Mouse (Mus musculus) ES-E14 (cell line): Measurements from ENCODE around the gene Kirrel3. TPM values are rescaled to one million over a fixed set of nuclear protein-coding genes. Genes with fewer than 3 reads are reported as not detected.

Experiments used
- DNase-seq: peaks from one replicate; pipeline ENCODE4 v3.0.0-alpha.2; 2013; ENCODE audit warnings: low read depth, low spot score
- H3K27ac ChIP-seq: 2 replicates; pipeline ENCODE4 v1.5.1; 2012; ENCODE audit warnings: low read depth, mild to moderate bottlenecking, low read length, moderate library complexity, mixed read lengths; ENCODE audit not compliant: poor library complexity, insufficient read depth, severe bottlenecking
- H3K36me3 ChIP-seq: 2 replicates; pipeline ENCODE4 v1.6.1; 2012; ENCODE audit warnings: mild to moderate bottlenecking, low read length, moderate library complexity, mixed read lengths; ENCODE audit not compliant: control insufficient read depth, poor library complexity, insufficient read depth, severe bottlenecking
- H3K4me1 ChIP-seq, 2 experiments: fragments of 150-350 bp in 1 of 2; sonication (generic) in 1 of 2; 2 replicates each; pipeline ENCODE4 v1.6.1; 2012; ENCODE audit warnings: low read length in 2 of 2, mild to moderate bottlenecking in 1 of 2, mixed read lengths in 1 of 2; ENCODE audit not compliant: control insufficient read depth in 2 of 2, insufficient read depth in 2 of 2, poor library complexity in 1 of 2
- H3K4me3 ChIP-seq, 2 experiments: fragments of 150-350 bp in 1 of 2; sonication (generic) in 1 of 2; 2 replicates each; pipeline ENCODE4 v1.5.1; 2012; ENCODE audit warnings: low read length in 2 of 2, low read depth in 1 of 2, mild to moderate bottlenecking in 1 of 2, mixed read lengths in 1 of 2; ENCODE audit not compliant: insufficient read depth in 1 of 2, poor library complexity in 1 of 2, severe bottlenecking in 1 of 2
- H3K9ac ChIP-seq: 2 replicates; pipeline ENCODE4 v1.6.1; 2012; ENCODE audit warnings: low read depth, mild to moderate bottlenecking, low read length, mixed read lengths; ENCODE audit not compliant: poor library complexity, insufficient read depth, severe bottlenecking
- H3K9me3 ChIP-seq: fragments of 150-350 bp; sonication (generic); 2 replicates; pipeline ENCODE4 v1.6.1; 2012; ENCODE audit warnings: low read depth, mild to moderate bottlenecking, low read length; ENCODE audit not compliant: control insufficient read depth, insufficient read depth
- CHD2 ChIP-seq: IDR thresholded peaks from 2 replicates; pipeline ENCODE4 v1.6.1; 2014; ENCODE audit warnings: mild to moderate bottlenecking, low read depth, low read length, inconsistent platforms
- HCFC1 ChIP-seq: IDR thresholded peaks from 2 replicates; pipeline ENCODE4 v1.6.1; 2012; ENCODE audit warnings: low read length, inconsistent platforms, borderline replicate concordance; ENCODE audit not compliant: insufficient read depth
- MAFK ChIP-seq: IDR thresholded peaks from 2 replicates; pipeline ENCODE4 v1.6.1; 2014; ENCODE audit warnings: mild to moderate bottlenecking, low read depth, low read length, inconsistent platforms; ENCODE audit not compliant: insufficient read depth
- ZC3H11A ChIP-seq: IDR thresholded peaks from 2 replicates; pipeline ENCODE4 v1.6.1; 2012; ENCODE audit warnings: low read depth, mild to moderate bottlenecking, inconsistent platforms, low read length, borderline replicate concordance
- ZNF384 ChIP-seq: IDR thresholded peaks from 2 replicates; pipeline ENCODE4 v1.6.1; 2012; ENCODE audit warnings: low read depth, low read length, inconsistent platforms
- in situ Hi-C, 2 experiments: fragments of 600-800 bp; cut with MboI; formaldehyde crosslinking; loops; one replicate each; pipeline ENCODE4 v1.15.1; 2025; ENCODE audit warnings: low sequenced_read_pairs in 2 of 2, inconsistent platforms in 1 of 2; ENCODE audit not compliant: unreplicated experiment in 2 of 2
- total RNA-seq: library from RNA; depleted of rRNA; stranded (reverse); fragments of 300-350 nt; gene quantifications from 2 replicates; pipeline ENCODE4 v1.2.3, GENCODE M21; 2012

Gene Kirrel3
- total RNA-seq, 1 experiment: 0.67 TPM

DNA sequence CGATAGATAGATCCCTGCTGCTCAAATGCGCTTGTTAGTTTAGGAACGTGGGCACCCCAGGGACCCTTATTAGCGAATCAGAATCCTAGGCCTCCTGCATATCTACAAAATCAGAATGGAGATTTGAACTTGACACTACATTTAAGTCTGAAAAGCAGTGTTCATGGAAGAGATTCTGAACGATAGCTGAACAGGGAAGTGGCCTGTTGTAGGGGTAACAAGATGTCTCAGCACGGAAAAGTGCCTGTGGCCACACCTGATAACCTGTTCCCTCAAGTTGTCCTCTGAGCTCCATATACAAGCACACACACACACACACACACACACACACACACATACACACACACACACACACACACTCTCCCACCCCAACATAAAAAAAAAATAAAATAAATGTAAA is 571.9 kb downstream of the Kirrel3 start:
- Histone ChIP-seq H3K9me3 (no peaks in the 10 kb centered on the region), H3K4me3 (no peak overlapping the region), H3K36me3 (peaks cover 7% of the 10 kb centered on the region), H3K9ac (no peak overlapping the region), H3K27ac (no peak overlapping the region), H3K4me1 (0 out of 4 replicates have a peak, but pooled peaks cover 0 to 3% of the 10 kb centered on the region in 2 experiments)
- DNase-seq: no peak
- TF ChIP-seq HCFC1: no peak
- no peak for TF ChIP-seq CHD2
- TF ChIP-seq MAFK: no peak
- TF ChIP-seq ZNF384: no peak
- TF ChIP-seq ZC3H11A: no peak
- in situ Hi-C loops: no loop called here

DNA sequence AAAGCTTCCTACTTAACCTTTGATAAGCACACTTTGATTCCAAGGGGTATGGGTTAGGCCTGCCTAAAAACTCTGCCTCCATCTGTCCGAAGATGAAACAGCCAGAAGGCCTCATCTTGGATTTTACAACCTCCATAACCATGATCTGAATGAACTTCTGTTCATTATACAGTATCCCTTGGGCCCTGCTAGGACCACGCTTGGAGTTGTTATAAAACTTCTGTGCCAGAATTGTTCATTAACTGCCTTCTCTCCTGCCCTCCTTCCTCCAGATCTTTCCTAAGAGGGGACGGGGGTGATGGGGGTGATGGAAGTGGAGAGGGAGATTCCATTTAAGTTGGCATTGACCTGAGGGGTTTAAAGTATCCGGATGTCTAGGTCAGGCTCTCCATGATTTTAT is 572.5 kb downstream of the Kirrel3 start:
- in situ Hi-C loops: no loop called here
- Histone ChIP-seq H3K9ac (no peak overlapping the region), H3K36me3 (peaks cover 2% of the 10 kb centered on the region; the same call in 1 of the 2 replicates), H3K4me1 (0 out of 4 replicates have a peak, but pooled peaks cover 0 to 3% of the 10 kb centered on the region in 2 experiments), H3K9me3 (no peaks in the 10 kb centered on the region), H3K27ac (no peak overlapping the region), H3K4me3 (no peak overlapping the region)
- TF ChIP-seq MAFK (no peak), ZNF384 (no peak), HCFC1 (no peak), ZC3H11A (no peak), CHD2 (no peak)
- no peak for DNase-seq

DNA sequence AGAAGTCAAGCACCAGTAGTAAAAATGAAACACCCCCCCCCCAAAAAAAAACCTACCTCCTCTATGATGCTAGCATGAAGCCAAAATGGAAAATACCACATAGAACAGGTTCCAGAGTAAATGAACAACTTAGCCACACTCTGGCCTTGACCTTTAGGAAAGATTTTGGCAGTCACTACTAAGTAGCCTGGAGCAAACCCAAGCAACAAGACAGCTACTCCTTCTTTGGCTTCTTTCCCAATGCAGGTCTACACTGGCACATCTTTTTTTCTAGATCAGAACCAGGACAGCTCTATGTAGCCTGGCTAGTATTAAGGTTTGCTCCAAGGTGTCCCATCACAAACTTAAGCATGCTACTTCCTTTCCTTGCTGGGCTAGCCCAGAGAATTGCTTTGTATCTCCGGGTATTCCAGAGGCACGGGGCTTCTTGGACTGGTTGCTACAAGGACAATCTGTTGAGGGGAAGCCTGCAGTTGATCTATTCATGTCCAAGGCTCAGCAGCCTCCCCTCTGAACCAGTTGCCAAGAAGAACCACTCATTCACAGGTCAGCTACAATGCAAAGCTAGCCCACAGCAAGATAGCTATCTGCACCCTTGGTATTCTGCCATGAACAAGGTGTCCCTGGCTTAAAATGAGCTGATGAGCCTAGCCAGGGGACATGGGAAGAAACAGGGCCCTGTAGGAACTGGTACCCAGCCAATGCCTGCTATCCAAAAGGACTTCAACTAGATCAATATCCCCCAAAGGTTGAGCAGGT is 573.1 kb downstream of the Kirrel3 start:
- Histone ChIP-seq H3K9me3 (no peaks in the 10 kb centered on the region; the same call in 1 of the 2 replicates), H3K4me1 (0 out of 4 replicates have a peak, but pooled peaks cover 0 to 3% of the 10 kb centered on the region in 2 experiments), H3K4me3 (no peak overlapping the region), H3K36me3 (no peaks in the 10 kb centered on the region), H3K27ac (no peak overlapping the region), H3K9ac (no peak overlapping the region)
- no peak for TF ChIP-seq HCFC1
- no peak for TF ChIP-seq ZNF384
- no peak for TF ChIP-seq ZC3H11A
- in situ Hi-C loops: no loop called here
- DNase-seq: no peak

DNA sequence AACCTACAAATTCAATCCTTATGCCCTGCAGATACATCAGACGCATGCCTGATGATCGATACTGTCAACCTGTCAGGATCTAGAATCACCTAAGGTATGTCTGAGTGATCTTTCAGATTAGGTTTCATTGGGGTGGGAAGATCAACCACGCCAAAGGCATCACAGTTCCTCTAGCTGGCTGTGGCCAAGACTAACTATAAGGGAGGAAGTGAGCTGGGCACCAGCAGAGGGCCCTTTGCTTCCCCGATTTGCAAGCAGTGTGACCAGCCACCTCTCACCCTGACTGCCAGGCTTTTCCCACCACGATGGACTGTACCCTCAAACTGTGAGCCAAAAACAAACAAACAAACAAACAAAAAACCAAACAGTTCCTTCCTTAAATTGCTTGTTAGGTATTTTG is 574.2 kb downstream of the Kirrel3 start:
- in situ Hi-C loops: no loop called here
- no peaks in the 10 kb centered on the region; the same call in 1 of the 2 replicates for H3K9me3 ChIP-seq
- H3K4me1 ChIP-seq: 0 out of 4 replicates have a peak, but pooled peaks cover 0 to 3% of the 10 kb centered on the region in 2 experiments
- no peak overlapping the region for H3K27ac ChIP-seq
- no peak for DNase-seq
- no peak overlapping the region for H3K4me3 ChIP-seq
- no peak for TF ChIP-seq MAFK
- no peak for TF ChIP-seq ZNF384
- TF ChIP-seq ZC3H11A: no peak
- no peak for TF ChIP-seq CHD2
- no peak for TF ChIP-seq HCFC1
- no peak overlapping the region for H3K9ac ChIP-seq
- no peaks in the 10 kb centered on the region for H3K36me3 ChIP-seq

DNA sequence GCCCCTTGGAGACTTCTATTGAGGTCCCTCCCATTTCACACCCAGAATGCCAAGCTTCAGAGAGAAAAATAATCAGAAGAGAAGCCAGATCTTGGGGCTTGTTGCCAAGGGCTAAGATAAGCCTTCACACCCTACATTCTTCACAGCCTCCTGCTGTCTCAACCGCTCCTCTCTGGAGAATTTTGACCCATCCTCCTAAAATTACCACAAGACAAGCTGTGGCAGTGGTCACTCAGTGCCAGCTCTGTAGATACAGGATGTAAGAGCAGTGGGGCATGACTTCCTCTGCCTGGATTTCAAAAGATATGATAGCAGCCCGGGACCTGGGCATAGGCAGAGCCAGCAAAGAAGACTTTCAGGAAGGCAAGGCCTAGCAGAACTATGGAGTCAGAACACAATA is 575.8 kb downstream of the Kirrel3 start:
- in situ Hi-C loops: no loop called here
- H3K4me1 ChIP-seq: 0 out of 4 replicates have a peak, but pooled peaks cover 0 to 3% of the 10 kb centered on the region in 2 experiments
- no peaks in the 10 kb centered on the region for H3K36me3 ChIP-seq
- DNase-seq: no peak
- H3K9ac ChIP-seq: no peak overlapping the region
- H3K4me3 ChIP-seq: no peak overlapping the region
- H3K27ac ChIP-seq: no peak overlapping the region
- H3K9me3 ChIP-seq: no peaks in the 10 kb centered on the region; the same call in 1 of the 2 replicates
- TF ChIP-seq CHD2 (no peak), ZC3H11A (no peak), HCFC1 (no peak), MAFK (no peak), ZNF384 (no peak)
